Mouse (Mus musculus) embryonic facial prominence, embryonic 13.5 days (tissue): ENCODE data around the gene Gria4. TPM values are rescaled to one million over a fixed set of nuclear protein-coding genes. Genes with fewer than 3 reads are reported as not detected.
"Not testable (repeated sequence)": the region's sequence is repeated elsewhere in the genome, so short reads cannot be mapped to it uniquely, and the experiment has no call there.

Source experiments
- ATAC-seq: fragments of 200-750 bp; cut with Nextera tagmentation; 2 replicates; pipeline ENCODE4 v1.8.0; 2017; ENCODE audit warnings: low read depth; ENCODE audit not compliant: insufficient number of reproducible peaks, insufficient read depth, low FRiP score, low TSS enrichment
- H3K27ac ChIP-seq: fragments of 300-500 bp; sonication (generic); 2 replicates; pipeline ENCODE4 v1.5.1; 2015; ENCODE audit warnings: moderate library complexity, mild to moderate bottlenecking, inconsistent platforms
- H3K27me3 ChIP-seq: fragments of 300-500 bp; sonication (generic); 2 replicates; pipeline ENCODE4 v1.6.1; 2015; ENCODE audit warnings: mild to moderate bottlenecking, inconsistent platforms
- H3K36me3 ChIP-seq: fragments of 300-500 bp; sonication (generic); 2 replicates; pipeline ENCODE4 v1.6.1; 2015; ENCODE audit warnings: mild to moderate bottlenecking, inconsistent platforms
- H3K4me1 ChIP-seq: fragments of 300-500 bp; sonication (generic); 2 replicates; pipeline ENCODE4 v1.6.1; 2015; ENCODE audit warnings: inconsistent platforms
- H3K4me2 ChIP-seq: fragments of 300-500 bp; sonication (generic); 2 replicates; pipeline ENCODE4 v1.6.1; 2015; ENCODE audit warnings: moderate library complexity, mild to moderate bottlenecking, inconsistent platforms
- H3K4me3 ChIP-seq: fragments of 300-500 bp; sonication (generic); 2 replicates; pipeline ENCODE4 v1.5.1; 2015; ENCODE audit warnings: mild to moderate bottlenecking, inconsistent platforms
- H3K9ac ChIP-seq: fragments of 300-500 bp; sonication (generic); 2 replicates; pipeline ENCODE4 v1.6.1; 2015; ENCODE audit warnings: mild to moderate bottlenecking, inconsistent platforms
- H3K9me3 ChIP-seq: fragments of 300-500 bp; sonication (generic); 2 replicates; pipeline ENCODE4 v1.6.1; 2016; ENCODE audit warnings: inconsistent platforms
- WGBS: fragments of 180-500 bp; shearing (Covaris S2); methylation state at CpG from one replicate; pipeline ENCODE4 v1.1.7; 2015; ENCODE audit warnings: mixed read lengths; 5-methylcytosine and 5-hydroxymethylcytosine counted together
- microRNA-seq: library from miRNA; unstranded; fragments of <30 nt; microRNA quantifications from one replicate; pipeline ENCODE4, GENCODE M21; 2016
- polyA plus RNA-seq: library from polyadenylated mRNA; unstranded; fragments of >200 nt; fragmentation: Nextera tagmentation; extraction: Ambion mirVana; gene quantifications from 2 replicates; pipeline ENCODE4 v1.2.1, GENCODE M21; 2015

The Gria4 gene
- polyA plus RNA-seq, 1 experiment from 2014 or later = 2.7 TPM

DNA sequence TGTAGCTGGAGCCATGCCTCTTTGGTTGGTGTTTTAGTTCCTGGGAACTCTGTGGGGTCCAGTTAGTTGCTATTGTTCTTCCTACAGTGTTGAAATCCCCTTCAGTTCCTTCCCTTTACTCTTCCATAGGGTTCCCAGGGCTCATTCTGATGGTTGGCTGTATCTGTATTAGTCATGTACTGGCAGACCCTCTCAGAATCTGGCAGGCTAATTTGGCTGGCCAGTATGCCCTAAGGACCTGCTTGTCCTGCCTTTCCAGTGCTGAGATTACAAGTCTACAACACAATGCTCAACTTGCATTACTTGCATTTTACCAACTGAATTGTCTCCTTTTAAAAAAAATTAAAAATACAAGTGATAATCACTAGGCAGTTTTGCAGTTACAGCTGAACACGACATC lies 338.4 kb downstream of the Gria4 start:
- Histone ChIP-seq H3K9ac (no peak overlapping the region), H3K27me3 (no peaks in the 10 kb centered on the region), H3K27ac (no peak overlapping the region), H3K4me3 (no peak overlapping the region), H3K9me3 (no peaks in the 10 kb centered on the region), H3K4me2 (no peak overlapping the region), H3K4me1 (no peaks in the 10 kb centered on the region), H3K36me3 (no peaks in the 10 kb centered on the region)
- ATAC-seq = no peak
- 90% methylated on average over 1 of the region's 1 CpGs for WGBS

GRCm38 (mm10) chr9:4442908-4443307 lies 353.1 kb downstream of the Gria4 start:
- no peaks in the 10 kb centered on the region for H3K36me3 ChIP-seq
- no peaks in the 10 kb centered on the region for H3K4me1 ChIP-seq
- no peak overlapping the region for H3K4me2 ChIP-seq
- no peaks in the 10 kb centered on the region for H3K9me3 ChIP-seq
- ATAC-seq = no peak
- 19% methylated on average over 2 of the region's 2 CpGs for WGBS
- H3K9ac ChIP-seq = no peak overlapping the region
- no peak overlapping the region for H3K4me3 ChIP-seq
- H3K27ac ChIP-seq = no peak overlapping the region
- H3K27me3 ChIP-seq = no peaks in the 10 kb centered on the region

GRCm38 (mm10) chr9:4400801-4401200 lies 395.2 kb downstream of the Gria4 start:
- H3K4me1 ChIP-seq, H3K27me3 ChIP-seq, H3K9ac ChIP-seq, H3K4me2 ChIP-seq, H3K9me3 ChIP-seq, H3K36me3 ChIP-seq, H3K4me3 ChIP-seq, ATAC-seq, H3K27ac ChIP-seq: not testable (repeated sequence)
- WGBS = 94% methylated on average over 11 of the region's 11 CpGs

- ATAC-seq = 0 out of 2 replicates have a peak, but pooled peaks have one; percentile 1
- peak overlapping the region; percentile 13; the same call in 1 of the 2 replicates for H3K27ac ChIP-seq
- WGBS = under 1% methylated on average over 15 of the region's 15 CpGs
Measured at GRCm38 (mm10) chr9:4376640-4377120, 419.4 kb downstream of the Gria4 start.

DNA sequence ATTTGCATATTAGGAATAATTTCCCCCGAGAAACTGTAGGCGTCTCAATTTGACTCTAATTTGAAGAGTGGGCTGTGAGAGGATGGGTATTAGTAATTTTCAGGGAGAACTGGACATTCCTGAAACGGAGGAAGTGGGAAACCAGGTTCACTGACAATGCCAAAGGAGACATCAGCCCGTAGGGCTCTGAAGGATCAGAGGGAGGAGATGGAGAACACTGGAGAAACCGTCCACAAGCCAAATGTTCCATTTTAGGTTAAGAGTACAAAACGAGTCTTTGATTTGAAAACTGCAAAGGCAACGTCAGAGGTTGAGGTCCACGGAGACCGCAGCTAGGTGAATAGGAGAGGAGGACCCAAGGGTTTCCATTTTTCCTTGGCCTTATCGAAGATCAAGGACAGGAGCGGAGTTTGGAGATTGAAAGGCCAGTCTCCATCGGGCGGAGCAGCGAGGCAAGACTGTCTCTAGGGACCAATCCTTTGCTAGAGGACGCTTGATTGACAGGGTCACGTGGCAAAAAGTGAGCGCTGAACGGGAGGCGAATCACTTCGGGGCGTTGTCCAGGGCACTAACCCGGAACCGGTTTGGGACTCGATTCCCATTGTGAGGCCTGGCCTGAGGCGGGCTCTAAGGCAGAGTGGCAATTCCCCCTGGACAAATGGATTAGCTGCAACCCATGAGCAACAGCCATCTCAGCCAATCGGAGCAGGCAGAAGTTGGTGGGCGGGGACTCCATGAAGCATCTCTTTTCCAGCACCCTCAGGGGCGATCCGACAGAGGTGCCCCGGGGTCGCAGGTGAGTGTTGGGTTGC lies 420.0 kb downstream of the Gria4 start, which contains the start of gene Msantd4:
Gene Msantd4, plus strand, starts transcription at position 735 of the 812 bp plus-strand sequence.
- Histone ChIP-seq H3K4me1 (peaks cover 6% of the 10 kb centered on the region; the same call in 1 of the 2 replicates), H3K27ac (peak within 1 kb of the TSS; percentile 62), H3K9ac (peak within 1 kb of the TSS; percentile 71), H3K36me3 (peaks cover 4% of the 10 kb centered on the region; the same call in 1 of the 2 replicates), H3K9me3 (no peaks in the 10 kb centered on the region), H3K4me3 (peak within 1 kb of the TSS; percentile 55), H3K27me3 (no peaks in the 10 kb centered on the region), H3K4me2 (peak within 1 kb of the TSS; percentile 69)
- WGBS = 2% methylated on average over 31 of the region's 31 CpGs
- peak; percentile 100 for ATAC-seq

More at GRCm38 (mm10) chr9:4376640-4377120, 419.4 kb downstream of the Gria4 start:
- H3K9me3 ChIP-seq = no peaks in the 10 kb centered on the region
- peaks cover 6% of the 10 kb centered on the region; the same call in 1 of the 2 replicates for H3K4me1 ChIP-seq
- H3K36me3 ChIP-seq = peaks cover 4% of the 10 kb centered on the region; the same call in 1 of the 2 replicates
- H3K9ac ChIP-seq = peak overlapping the region; percentile 71
- H3K4me2 ChIP-seq = peak overlapping the region; percentile 69
- no peaks in the 10 kb centered on the region for H3K27me3 ChIP-seq
- H3K4me3 ChIP-seq = peak overlapping the region; percentile 55

Small RNA genes lying within 50 kb of the gene (microRNA-seq; reads per million reads assigned to microRNA genes)
- gene Gm23811 (not detected), gene Gm23992 (not detected)
